Mouse (Mus musculus) midbrain, embryonic 15.5 days (tissue): ENCODE data around the gene Flna. TPM values are rescaled to one million over a fixed set of nuclear protein-coding genes. Genes with fewer than 3 reads are reported as not detected.
"Not testable (repeated sequence)": the region's sequence is repeated elsewhere in the genome, so short reads cannot be mapped to it uniquely, and the experiment has no call there.

Source experiments
- ATAC-seq: fragments of 200-750 bp; cut with Nextera tagmentation; replicated peaks from 2 replicates; pipeline ENCODE4 v1.8.0; 2017; ENCODE audit warnings: moderate TSS enrichment
- H3K27ac ChIP-seq: fragments of 300-500 bp; sonication (generic); 2 replicates; pipeline ENCODE4 v1.5.1; 2015; ENCODE audit warnings: mild to moderate bottlenecking, inconsistent platforms
- H3K27me3 ChIP-seq: fragments of 300-500 bp; sonication (generic); replicated peaks from 2 replicates; pipeline ENCODE4 v1.6.1; 2015; ENCODE audit warnings: inconsistent platforms
- H3K36me3 ChIP-seq: fragments of 300-500 bp; sonication (generic); replicated peaks from 2 replicates; pipeline ENCODE4 v1.6.1; 2015; ENCODE audit warnings: inconsistent platforms
- H3K4me1 ChIP-seq: fragments of 300-500 bp; sonication (generic); 2 replicates; pipeline ENCODE4 v1.6.1; 2015; ENCODE audit warnings: inconsistent platforms
- H3K4me2 ChIP-seq: fragments of 300-500 bp; sonication (generic); 2 replicates; pipeline ENCODE4 v1.6.1; 2015; ENCODE audit warnings: inconsistent platforms, mild to moderate bottlenecking, moderate library complexity
- H3K4me3 ChIP-seq: fragments of 300-500 bp; sonication (generic); 2 replicates; pipeline ENCODE4 v1.5.1; 2015; ENCODE audit warnings: mild to moderate bottlenecking, inconsistent platforms
- H3K9ac ChIP-seq: fragments of 300-500 bp; sonication (generic); 2 replicates; pipeline ENCODE4 v1.6.1; 2015; ENCODE audit warnings: mild to moderate bottlenecking, inconsistent platforms
- H3K9me3 ChIP-seq: fragments of 300-500 bp; sonication (generic); 2 replicates; pipeline ENCODE4 v1.6.1; 2016; ENCODE audit warnings: inconsistent platforms
- WGBS: fragments of 180-500 bp; shearing (Covaris S2); methylation state at CpG from one replicate; pipeline ENCODE4 v1.1.7; 2015; ENCODE audit warnings: mixed read lengths; 5-methylcytosine and 5-hydroxymethylcytosine counted together
- polyA plus RNA-seq: library from polyadenylated mRNA; unstranded; fragments of >200 nt; fragmentation: Nextera tagmentation; extraction: Ambion mirVana; gene quantifications from 2 replicates; pipeline ENCODE4 v1.2.1, GENCODE M21; 2015

Gene Flna
- polyA plus RNA-seq, 1 experiment from 2014 or later: 92.6 TPM

- WGBS: 21% methylated on average over 3 of the region's 3 CpGs
- Histone ChIP-seq H3K4me2 (peak overlapping the region; percentile 57), H3K36me3 (0 out of 2 replicates have a peak, but pooled peaks cover 10% of the 10 kb centered on the region), H3K9ac (peak overlapping the region; percentile 58), H3K4me3 (peak overlapping the region; percentile 57), H3K27ac (peak overlapping the region; percentile 89), H3K9me3 (no peaks in the 10 kb centered on the region), H3K27me3 (no peaks in the 10 kb centered on the region), H3K4me1 (peaks cover 19% of the 10 kb centered on the region)
- peak; percentile 17 for ATAC-seq
These were observed 5.0 kb downstream of the Flna start for GRCm38 (mm10) chrX:74244614-74245083.

GRCm38 (mm10) chrX:74243807-74244206, 5.8 kb downstream of the Flna start:
- peak overlapping the region; percentile 57 for H3K4me3 ChIP-seq
- no peak overlapping the region for H3K27ac ChIP-seq
- H3K9ac ChIP-seq: peak overlapping the region; percentile 58; the same call in 1 of the 2 replicates
- H3K36me3 ChIP-seq: peaks cover 18% of the 10 kb centered on the region; the same call in 1 of the 2 replicates
- no peaks in the 10 kb centered on the region for H3K27me3 ChIP-seq
- no peak for ATAC-seq
- 53% methylated on average over 3 of the region's 3 CpGs for WGBS
- peaks cover 16% of the 10 kb centered on the region for H3K4me1 ChIP-seq
- H3K4me2 ChIP-seq: peak overlapping the region; percentile 57
- H3K9me3 ChIP-seq: no peaks in the 10 kb centered on the region

GRCm38 (mm10) chrX:74243396-74243795, 6.2 kb downstream of the Flna start:
- ATAC-seq: no peak
- Histone ChIP-seq H3K27me3 (no peaks in the 10 kb centered on the region), H3K9ac (peak overlapping the region; percentile 58; the same call in 1 of the 2 replicates), H3K4me2 (peak overlapping the region; percentile 57), H3K4me3 (peak overlapping the region; percentile 57), H3K9me3 (no peaks in the 10 kb centered on the region), H3K36me3 (peaks cover 18% of the 10 kb centered on the region; the same call in 1 of the 2 replicates), H3K4me1 (peaks cover 16% of the 10 kb centered on the region), H3K27ac (no peak overlapping the region)
- WGBS: 100% methylated on average over 2 of the region's 2 CpGs

GRCm38 (mm10) chrX:74240332-74240731, 9.3 kb downstream of the Flna start:
- no peak overlapping the region for H3K9ac ChIP-seq
- no peaks in the 10 kb centered on the region for H3K27me3 ChIP-seq
- H3K36me3 ChIP-seq: peaks cover 28% of the 10 kb centered on the region
- WGBS: 93% methylated on average over 4 of the region's 4 CpGs
- no peaks in the 10 kb centered on the region for H3K9me3 ChIP-seq
- H3K4me3 ChIP-seq: no peak overlapping the region
- H3K4me1 ChIP-seq: peaks cover 16% of the 10 kb centered on the region
- H3K4me2 ChIP-seq: no peak overlapping the region
- H3K27ac ChIP-seq: no peak overlapping the region
- ATAC-seq: no peak

- Histone ChIP-seq H3K9ac (no peak overlapping the region), H3K27ac (no peak overlapping the region), H3K4me1 (no peaks in the 10 kb centered on the region), H3K4me2 (no peak overlapping the region), H3K27me3 (no peaks in the 10 kb centered on the region), H3K9me3 (no peaks in the 10 kb centered on the region), H3K4me3 (no peak overlapping the region), H3K36me3 (peaks cover 32% of the 10 kb centered on the region)
- 94% methylated on average over 5 of the region's 5 CpGs for WGBS
- ATAC-seq: no peak
These were observed 16.4 kb downstream of the Flna start for GRCm38 (mm10) chrX:74233196-74233595.

- no peak overlapping the region for H3K27ac ChIP-seq
- WGBS: 82% methylated on average over 1 of the region's 1 CpGs
- no peak for ATAC-seq
- H3K36me3 ChIP-seq: peaks cover 45% of the 10 kb centered on the region; the same call in 1 of the 2 replicates
- no peak overlapping the region for H3K9ac ChIP-seq
- H3K4me2 ChIP-seq: no peak overlapping the region
- no peaks in the 10 kb centered on the region for H3K4me1 ChIP-seq
- no peak overlapping the region for H3K4me3 ChIP-seq
- H3K27me3 ChIP-seq: no peaks in the 10 kb centered on the region
- H3K9me3 ChIP-seq: no peaks in the 10 kb centered on the region
These were observed 19.6 kb downstream of the Flna start for GRCm38 (mm10) chrX:74230038-74230437.

GRCm38 (mm10) chrX:74220099-74220498, 29.5 kb downstream of the Flna start:
- not testable (repeated sequence) for H3K36me3 ChIP-seq, H3K4me2 ChIP-seq, H3K9ac ChIP-seq, H3K9me3 ChIP-seq, H3K27ac ChIP-seq, H3K4me3 ChIP-seq, H3K27me3 ChIP-seq, H3K4me1 ChIP-seq
- peak; percentile 52 for ATAC-seq
- WGBS: 58% methylated on average over 1 of the region's 1 CpGs

GRCm38 (mm10) chrX:74219449-74219848, 30.2 kb downstream of the Flna start:
- Histone ChIP-seq H3K4me3 (no peak overlapping the region), H3K27ac (no peak overlapping the region), H3K4me2 (no peak overlapping the region), H3K36me3 (peaks cover 4% of the 10 kb centered on the region; the same call in 1 of the 2 replicates), H3K27me3 (no peaks in the 10 kb centered on the region), H3K9me3 (no peaks in the 10 kb centered on the region), H3K4me1 (no peaks in the 10 kb centered on the region), H3K9ac (no peak overlapping the region)
- ATAC-seq: no peak
- 64% methylated on average over 13 of the region's 13 CpGs for WGBS

- no peaks in the 10 kb centered on the region for H3K9me3 ChIP-seq
- H3K4me1 ChIP-seq: no peaks in the 10 kb centered on the region
- no peaks in the 10 kb centered on the region for H3K36me3 ChIP-seq
- H3K9ac ChIP-seq: no peak overlapping the region
- H3K27ac ChIP-seq: no peak overlapping the region
- ATAC-seq: no peak
- H3K27me3 ChIP-seq: no peaks in the 10 kb centered on the region
- no peak overlapping the region for H3K4me2 ChIP-seq
- WGBS: 97% methylated on average over 4 of the region's 4 CpGs
- no peak overlapping the region for H3K4me3 ChIP-seq
These were observed 31.1 kb downstream of the Flna start for GRCm38 (mm10) chrX:74218496-74218895.

GRCm38 (mm10) chrX:74203556-74203955, 46.1 kb downstream of the Flna start:
- ATAC-seq: no peak
- Histone ChIP-seq H3K4me3 (no peak overlapping the region), H3K9ac (no peak overlapping the region), H3K36me3 (no peaks in the 10 kb centered on the region), H3K9me3 (no peaks in the 10 kb centered on the region), H3K27me3 (no peaks in the 10 kb centered on the region), H3K27ac (no peak overlapping the region), H3K4me1 (no peaks in the 10 kb centered on the region), H3K4me2 (no peak overlapping the region)
- WGBS: 87% methylated on average over 2 of the region's 2 CpGs

- 91% methylated on average over 17 of the region's 17 CpGs for WGBS
- Histone ChIP-seq H3K27me3 (no peaks in the 10 kb centered on the region), H3K36me3 (no peaks in the 10 kb centered on the region), H3K4me1 (no peaks in the 10 kb centered on the region), H3K4me3 (no peak within 1 kb of the TSS), H3K9ac (no peak within 1 kb of the TSS), H3K9me3 (no peaks in the 10 kb centered on the region), H3K27ac (no peak within 1 kb of the TSS), H3K4me2 (no peak within 1 kb of the TSS)
- ATAC-seq: no peak
These were observed 72.7 kb downstream of the Flna start, which contains the start of gene Tktl1 for GRCm38 (mm10) chrX:74176959-74177358. Gene Tktl1, plus strand, starts transcription at chrX:74177259.
